ENCODE assay signal across 9 mouse cellular contexts in genomic region chr17:45885461-45886336, GRCm38 (mm10).
DNase-seq lines count a peak whose midpoint lies in the region; ATAC-seq and TF ChIP-seq lines count a peak whose summit lies in the region.
"Had no signal": no experiment of that assay in that cellular context is flagged by ENCODE, and none has a peak within 500 bp of the region (broad histone marks: within the 10 kb centered on the region; RNA-seq: fewer than 3 reads in every experiment).

No protein-coding gene starts in this region.

- peaks cover 45% of the 10 kb centered on the region for H3K27me3 ChIP-seq in midbrain, embryonic 12.5 days
- H3K27me3 ChIP-seq in midbrain, postnatal 0 days (ENCODE audit: insufficient read depth, low read length): no peaks in the 10 kb centered on the region
- H3K27me3 ChIP-seq in intestine, postnatal 0 days (replicated peaks; ENCODE audit: control insufficient read depth, insufficient read depth, low read length): no peaks in the 10 kb centered on the region
- peaks cover 4% of the 10 kb centered on the region for H3K27me3 ChIP-seq in liver, embryonic 11.5 days (replicated peaks; ENCODE audit: control insufficient read depth, insufficient read depth, low read length)
- peaks cover 33% of the 10 kb centered on the region for H3K27me3 ChIP-seq in forebrain, embryonic 12.5 days

- no peaks in the 10 kb centered on the region for H3K36me3 ChIP-seq in midbrain, embryonic 12.5 days
- no peaks in the 10 kb centered on the region for H3K36me3 ChIP-seq in midbrain, postnatal 0 days (ENCODE audit: insufficient read depth, low read length)
- H3K36me3 ChIP-seq in intestine, postnatal 0 days (ENCODE audit: control insufficient read depth, insufficient read depth): no peaks in the 10 kb centered on the region
- H3K36me3 ChIP-seq in liver, embryonic 11.5 days (ENCODE audit: control insufficient read depth, insufficient read depth, low read length): no peaks in the 10 kb centered on the region
- H3K36me3 ChIP-seq in forebrain, embryonic 12.5 days (replicated peaks): no peaks in the 10 kb centered on the region

- 0 out of 2 replicates have a peak overlapping the region, but pooled peaks have one; percentile 4 for H3K9ac ChIP-seq in midbrain, embryonic 12.5 days (replicated peaks)
- H3K9ac ChIP-seq in midbrain, postnatal 0 days (replicated peaks; ENCODE audit: low read length, poor library complexity, severe bottlenecking): no peak overlapping the region
- H3K9ac ChIP-seq in intestine, postnatal 0 days (ENCODE audit: low read depth, low read length): no peak overlapping the region
- H3K9ac ChIP-seq in liver, embryonic 11.5 days (ENCODE audit: low read depth, low read length): no peak overlapping the region
- H3K9ac ChIP-seq in forebrain, embryonic 12.5 days: no peak overlapping the region
- H3K9ac ChIP-seq: forebrain, postnatal 0 days had no signal

- no peak for TF ChIP-seq CTCF in midbrain, postnatal 0 days (IDR thresholded peaks at IDR 0.05)
- TF ChIP-seq CTCF in intestine, postnatal 0 days (IDR thresholded peaks at IDR 0.05; ENCODE audit: low read depth): no peak

- 0 out of 2 replicates have a peak, but pooled peaks have one; percentile 9 for ATAC-seq in midbrain, embryonic 12.5 days (ENCODE audit: low FRiP score, low read depth)
- ATAC-seq in midbrain, postnatal 0 days (ENCODE audit: low FRiP score): no peak
- peak; percentile 53; the same call in 1 of the 2 replicates for ATAC-seq in intestine, postnatal 0 days
- ATAC-seq in liver, embryonic 11.5 days (replicated peaks; ENCODE audit: low FRiP score): no peak
- ATAC-seq in forebrain, embryonic 12.5 days (ENCODE audit: low FRiP score): no peak
- ATAC-seq: forebrain, postnatal 0 days had no signal

- H3K4me2 ChIP-seq in midbrain, embryonic 12.5 days (replicated peaks): no peak overlapping the region
- H3K4me2 ChIP-seq in midbrain, postnatal 0 days (ENCODE audit: low read depth, low read length, poor library complexity, severe bottlenecking): no peak overlapping the region
- H3K4me2 ChIP-seq in intestine, postnatal 0 days (replicated peaks; ENCODE audit: low read depth): peak overlapping the region; percentile 37; the same call in 1 of the 2 replicates
- H3K4me2 ChIP-seq in liver, embryonic 11.5 days: peak overlapping the region; percentile 35
- no peak overlapping the region for H3K4me2 ChIP-seq in forebrain, embryonic 12.5 days

- no peak for DNase-seq in midbrain, postnatal 0 days (ENCODE audit: low spot score)
- DNase-seq in liver, embryonic 11.5 days (ENCODE audit: low spot score): no peak
- peak; percentile 81 for DNase-seq in yolk sac, embryonic 10.5 days (ENCODE audit: low spot score)
- no peak for DNase-seq in left cerebral cortex, adult 18-20 months (ENCODE audit: low spot score in 2 of 2)
- no peak for DNase-seq in urinary bladder, postnatal 10 days (ENCODE audit: low spot score)
- DNase-seq: forebrain, postnatal 0 days had no signal

- no peak overlapping the region for H3K27ac ChIP-seq in midbrain, embryonic 12.5 days (replicated peaks)
- H3K27ac ChIP-seq in midbrain, postnatal 0 days (ENCODE audit: low read depth, low read length): no peak overlapping the region
- no peak overlapping the region for H3K27ac ChIP-seq in intestine, postnatal 0 days (ENCODE audit: low read depth, low read length)
- peak overlapping the region; percentile 25; the same call in 1 of the 2 replicates for H3K27ac ChIP-seq in liver, embryonic 11.5 days (ENCODE audit: low read depth, low read length)
- no peak overlapping the region for H3K27ac ChIP-seq in forebrain, embryonic 12.5 days

- H3K9me3 ChIP-seq in midbrain, embryonic 12.5 days: no peaks in the 10 kb centered on the region
- H3K9me3 ChIP-seq in midbrain, postnatal 0 days (ENCODE audit: low read length): no peaks in the 10 kb centered on the region
- H3K9me3 ChIP-seq in intestine, postnatal 0 days (ENCODE audit: control insufficient read depth): no peaks in the 10 kb centered on the region
- no peaks in the 10 kb centered on the region for H3K9me3 ChIP-seq in liver, embryonic 11.5 days (ENCODE audit: control insufficient read depth, low read length)
- H3K9me3 ChIP-seq in forebrain, embryonic 12.5 days: no peaks in the 10 kb centered on the region

- no peak overlapping the region for H3K4me3 ChIP-seq in midbrain, embryonic 12.5 days
- no peak overlapping the region for H3K4me3 ChIP-seq in midbrain, postnatal 0 days (ENCODE audit: low read depth, low read length)
- no peak overlapping the region for H3K4me3 ChIP-seq in intestine, postnatal 0 days (ENCODE audit: low read depth, low read length)
- H3K4me3 ChIP-seq in liver, embryonic 11.5 days (ENCODE audit: low read depth, low read length): no peak overlapping the region
- H3K4me3 ChIP-seq in forebrain, embryonic 12.5 days (replicated peaks): no peak overlapping the region

- H3K4me1 ChIP-seq in midbrain, embryonic 12.5 days: peaks cover 10% of the 10 kb centered on the region
- 0 out of 2 replicates have a peak, but pooled peaks cover 3% of the 10 kb centered on the region for H3K4me1 ChIP-seq in midbrain, postnatal 0 days (ENCODE audit: insufficient read depth, low read length)
- peaks cover 14% of the 10 kb centered on the region; the same call in 1 of the 2 replicates for H3K4me1 ChIP-seq in intestine, postnatal 0 days (replicated peaks; ENCODE audit: control insufficient read depth, insufficient read depth, low read length)
- H3K4me1 ChIP-seq in liver, embryonic 11.5 days (replicated peaks; ENCODE audit: control insufficient read depth, insufficient read depth, low read length): peaks cover 16% of the 10 kb centered on the region
- peaks cover 11% of the 10 kb centered on the region for H3K4me1 ChIP-seq in forebrain, embryonic 12.5 days

- WGBS in midbrain, embryonic 12.5 days: 74% methylated on average over 24 of the region's 24 CpGs
- WGBS in midbrain, postnatal 0 days: 72% methylated on average over 24 of the region's 24 CpGs
- WGBS in intestine, postnatal 0 days: 41% methylated on average over 24 of the region's 24 CpGs
- WGBS in liver, embryonic 11.5 days: 47% methylated on average over 24 of the region's 24 CpGs
- 73% methylated on average over 24 of the region's 24 CpGs for WGBS in forebrain, embryonic 12.5 days

Comparison
In these comparisons a context has a peak if more than half of its experiments do, and no peak if none do; other contexts are left out.
1. ATAC-seq: peak in midbrain, embryonic 12.5 days (single experiment) and intestine, postnatal 0 days (single experiment); none in midbrain, postnatal 0 days (single experiment), liver, embryonic 11.5 days (single experiment) and forebrain, embryonic 12.5 days (single experiment).
2. H3K4me2 ChIP-seq: peak in intestine, postnatal 0 days (single experiment) and liver, embryonic 11.5 days (single experiment); none in midbrain, embryonic 12.5 days (single experiment), midbrain, postnatal 0 days (single experiment) and forebrain, embryonic 12.5 days (single experiment).